Mouse (Mus musculus) bone marrow, adult 2 months (tissue): ENCODE results near the gene Acad10.

Experiments used
- CTCF ChIP-seq: fragments of 200-500 bp; IDR thresholded peaks from 2 replicates; pipeline ENCODE4 v1.5.1; 2011; ENCODE audit warnings: low read length, control low read depth; ENCODE audit not compliant: control insufficient read depth, insufficient read depth
- POLR2A ChIP-seq: fragments of 200-500 bp; IDR thresholded peaks from 2 replicates; pipeline ENCODE4 v1.6.1; 2011; ENCODE audit warnings: low read depth, mild to moderate bottlenecking, control low read depth, low read length, borderline replicate concordance; ENCODE audit not compliant: control insufficient read depth

GRCm38 (mm10) chr5:121595758-121596157 is 64.6 kb downstream of the Acad10 start:
- TF ChIP-seq CTCF (no peak), POLR2A (no peak)
